Mouse (Mus musculus): ENCODE data around the gene Cercam.

DNA sequence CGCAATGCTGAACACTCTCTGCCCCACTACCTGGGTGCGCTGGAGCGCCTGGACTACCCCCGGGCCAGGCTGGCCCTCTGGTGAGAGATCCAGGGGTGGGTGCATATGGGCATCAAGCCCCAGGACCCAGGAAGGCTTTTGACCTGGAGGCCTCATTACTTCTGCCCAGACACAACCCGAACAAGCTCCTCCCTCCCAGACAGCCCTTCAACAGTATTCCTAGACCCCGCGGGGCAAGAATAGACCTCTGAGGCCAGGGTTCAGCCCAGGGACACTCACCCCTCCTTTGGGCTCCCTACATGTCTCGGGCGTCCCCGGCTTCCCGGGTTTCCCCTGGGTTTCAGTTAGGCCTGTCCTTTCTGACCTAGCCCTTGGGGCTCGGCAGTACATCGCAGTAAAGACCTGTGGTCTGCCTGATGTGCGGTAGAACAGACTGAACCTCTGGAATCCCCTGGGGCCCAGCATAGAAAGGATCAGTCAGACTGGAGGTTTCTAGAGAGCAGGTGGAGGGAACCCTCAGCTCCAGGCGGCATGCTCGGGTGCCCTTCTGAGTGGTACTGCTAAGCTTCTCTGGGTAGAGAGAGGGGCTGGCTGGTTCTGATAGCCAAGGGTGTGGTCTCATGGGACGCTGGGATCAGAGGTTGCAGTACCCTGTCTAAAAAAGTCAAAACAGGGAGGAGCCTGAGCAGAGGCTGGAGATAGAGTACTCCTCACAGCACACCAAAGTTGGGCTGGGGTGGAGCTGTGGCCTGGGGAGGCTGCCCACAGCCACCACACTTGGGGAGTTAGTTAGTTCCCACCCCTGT is 885 bp downstream of the Cercam start:
- TF ChIP-seq EP300 (IDR thresholded peaks at IDR 0.05; ENCODE audit: insufficient read depth, low read depth, low read length) (no peak), CTCF (IDR thresholded peaks at IDR 0.05; ENCODE audit: low read depth, low read length) (no peak)

Data from ES-Bruce4 (cell line).